Mouse (Mus musculus) stomach, embryonic 16.5 days (tissue): ENCODE results near the gene Vmn1r155. TPM values are rescaled to one million over a fixed set of nuclear protein-coding genes. Genes with fewer than 3 reads are reported as not detected.
"Not testable (repeated sequence)": the region's sequence is repeated elsewhere in the genome, so short reads cannot be mapped to it uniquely, and the experiment has no call there.

Source experiments
- ATAC-seq: fragments of 200-750 bp; cut with Nextera tagmentation; 2 replicates; pipeline ENCODE4 v1.8.0; 2017; ENCODE audit warnings: moderate number of reproducible peaks, moderate TSS enrichment; ENCODE audit not compliant: insufficient read depth, low FRiP score
- H3K27ac ChIP-seq: fragments of 300-500 bp; sonication (generic); 2 replicates; pipeline ENCODE4 v1.5.1; 2014; ENCODE audit warnings: low read length
- H3K27me3 ChIP-seq: fragments of 300-500 bp; sonication (generic); 2 replicates; pipeline ENCODE4 v1.6.1; 2014; ENCODE audit warnings: low read length, control low read depth, mixed read lengths; ENCODE audit not compliant: control insufficient read depth, insufficient read depth
- H3K36me3 ChIP-seq: fragments of 300-500 bp; sonication (generic); 2 replicates; pipeline ENCODE4 v1.6.1; 2014; ENCODE audit warnings: low read length; ENCODE audit not compliant: control insufficient read depth, insufficient read depth
- H3K4me1 ChIP-seq: fragments of 300-500 bp; sonication (generic); 2 replicates; pipeline ENCODE4 v1.6.1; 2014; ENCODE audit warnings: low read length, control low read depth, mixed read lengths; ENCODE audit not compliant: control insufficient read depth, insufficient read depth
- H3K4me2 ChIP-seq: fragments of 300-500 bp; sonication (generic); 2 replicates; pipeline ENCODE4 v1.6.1; 2014; ENCODE audit warnings: low read depth, low read length, mixed read lengths
- H3K4me3 ChIP-seq: fragments of 300-500 bp; sonication (generic); replicated peaks from 2 replicates; pipeline ENCODE4 v1.5.1; 2014; ENCODE audit warnings: mild to moderate bottlenecking, low read length
- H3K9ac ChIP-seq: fragments of 300-500 bp; sonication (generic); 2 replicates; pipeline ENCODE4 v1.6.1; 2014; ENCODE audit warnings: low read length
- H3K9me3 ChIP-seq: fragments of 300-500 bp; sonication (generic); replicated peaks from 2 replicates; pipeline ENCODE4 v1.6.1; 2016; ENCODE audit warnings: low read length, control low read depth; ENCODE audit not compliant: control insufficient read depth
- WGBS: fragments of 180-500 bp; shearing (Covaris S2); extraction: QIAGEN DNeasy Blood & Tissue Kit; methylation state at CpG from one replicate; pipeline ENCODE4 v1.1.7; 2014; 5-methylcytosine and 5-hydroxymethylcytosine counted together
- polyA plus RNA-seq: library from polyadenylated mRNA; unstranded; fragments of >200 nt; fragmentation: Nextera tagmentation; extraction: Ambion mirVana; gene quantifications from 2 replicates; pipeline ENCODE4 v1.2.1, GENCODE M21; 2015

The Vmn1r155 gene
- polyA plus RNA-seq = not detected in 2 replicates

DNA sequence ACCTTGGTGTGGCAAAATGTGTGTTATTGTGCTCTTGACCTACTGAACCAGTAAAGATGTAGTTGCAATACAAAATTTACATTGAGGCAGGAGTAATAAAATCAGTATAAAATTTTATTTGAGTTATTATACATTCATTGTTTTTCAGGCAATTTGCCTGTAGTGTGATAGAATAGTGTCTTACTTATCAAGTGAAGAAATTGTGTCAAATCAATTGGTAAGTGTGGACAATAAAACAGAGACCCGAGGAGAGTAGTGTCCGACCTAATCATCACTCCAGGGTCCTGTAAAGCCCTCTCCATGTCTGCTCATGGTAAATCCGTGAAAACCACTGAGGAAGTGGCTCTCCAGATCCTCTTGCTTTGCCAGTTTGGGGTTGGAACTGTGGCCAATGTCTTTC, at the start of gene Vmn1r155:
Gene Vmn1r155, plus strand, starts transcription at position 301 of the 400 bp plus-strand sequence.
- not testable (repeated sequence) for H3K27ac ChIP-seq, H3K4me3 ChIP-seq, H3K9ac ChIP-seq, H3K4me2 ChIP-seq, H3K9me3 ChIP-seq, H3K27me3 ChIP-seq, H3K4me1 ChIP-seq, ATAC-seq, H3K36me3 ChIP-seq
- no CpG with 5 or more reads among the region's 3 CpGs for WGBS

DNA sequence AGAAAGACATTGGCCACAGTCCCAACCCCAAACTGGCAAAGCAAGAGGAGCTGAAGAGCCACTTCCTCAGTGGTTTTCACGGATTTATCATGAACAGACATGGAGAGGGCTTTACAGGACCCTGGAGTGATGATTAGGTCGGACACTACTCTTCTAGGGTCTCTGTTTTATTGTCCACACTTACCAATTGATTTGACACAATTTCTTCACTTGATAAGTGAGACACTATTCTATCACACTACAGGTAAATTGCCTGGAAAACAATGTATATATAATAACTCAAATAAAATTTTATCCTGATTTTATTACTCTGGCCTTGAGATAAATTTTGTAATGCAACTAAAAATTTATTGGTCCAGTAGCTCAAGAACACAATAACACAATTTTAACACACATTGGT, 34.4 kb downstream of the Vmn1r155 start, which contains the start of gene Gm8693:
Gene Gm8693, minus strand, starts transcription at position 101 of the 400 bp plus-strand sequence.
- not testable (repeated sequence) for H3K9ac ChIP-seq, H3K27me3 ChIP-seq

More for the DNA sequence above, 34.4 kb downstream of the Vmn1r155 start, which contains the start of gene Gm8693:
- ATAC-seq, H3K4me3 ChIP-seq, H3K4me1 ChIP-seq, H3K4me2 ChIP-seq, H3K27ac ChIP-seq, H3K9me3 ChIP-seq, H3K36me3 ChIP-seq: not testable (repeated sequence)
- WGBS = no CpG with 5 or more reads among the region's 2 CpGs

Other genes with a start within 250 kb of the Vmn1r155 start
- not detected in 2 replicates for gene Vmn1r148, start 244.4 kb upstream of the Vmn1r155 start, polyA plus RNA-seq
- not detected in 2 replicates for gene Vmn1r149, start 219.8 kb upstream of the Vmn1r155 start, polyA plus RNA-seq
- gene Gm10665, start 193.9 kb upstream of the Vmn1r155 start, polyA plus RNA-seq = not detected in 2 replicates
- gene Vmn1r151, start 158.3 kb upstream of the Vmn1r155 start, polyA plus RNA-seq = not detected in 2 replicates
- not detected in 2 replicates for gene Vmn1r152, start 135.1 kb upstream of the Vmn1r155 start, polyA plus RNA-seq
- gene Gm8677, start 123.1 kb upstream of the Vmn1r155 start, polyA plus RNA-seq = not detected in 2 replicates
- gene Gm4201, start 92.7 kb upstream of the Vmn1r155 start, polyA plus RNA-seq = not detected in 2 replicates
- not detected in 2 replicates for gene Gm4565, start 69.9 kb upstream of the Vmn1r155 start, polyA plus RNA-seq
- not detected in 2 replicates for gene Gm8693, start 34.3 kb downstream of the Vmn1r155 start, polyA plus RNA-seq
- gene Gm4567, start 61.7 kb downstream of the Vmn1r155 start, polyA plus RNA-seq = not detected in 2 replicates
- gene Vmn1r157, start 103.7 kb downstream of the Vmn1r155 start, polyA plus RNA-seq = not detected in 2 replicates
- gene Vmn1r158, start 132.8 kb downstream of the Vmn1r155 start, polyA plus RNA-seq = not detected in 2 replicates
- not detected in 2 replicates for gene Vmn1r159, start 185.6 kb downstream of the Vmn1r155 start, polyA plus RNA-seq
- gene Vmn1r160, start 213.2 kb downstream of the Vmn1r155 start, polyA plus RNA-seq = not detected in 2 replicates